Mouse (Mus musculus): ENCODE measurements around the gene Osbpl10. TPM values are rescaled to one million over a fixed set of nuclear protein-coding genes. Genes with fewer than 3 reads are reported as not detected.

The Osbpl10 gene
- total and polyA plus RNA-seq, 3 experiments, result 0.19 TPM; not detected in 2

- no peak within 1 kb of the TSS for H3K4me2 ChIP-seq (ENCODE audit: insufficient read depth, low read depth, poor library complexity, severe bottlenecking)
- H3K36me3 ChIP-seq (replicated peaks in 1 of 2; ENCODE audit: control insufficient read depth in 1 of 2, insufficient read depth in 1 of 2, low read length in 1 of 2), result no peaks in the 10 kb centered on the region
- peaks cover 31% of the 10 kb centered on the region for H3K27me3 ChIP-seq (replicated peaks)
- H3K9ac ChIP-seq (ENCODE audit: insufficient read depth, low read depth), result no peak within 1 kb of the TSS
- no peak for DNase-seq (ENCODE audit: extremely low read depth)
- peaks cover 4% of the 10 kb centered on the region for H3K9me3 ChIP-seq (replicated peaks; ENCODE audit: low read length)
- no peak within 1 kb of the TSS for H3K4me3 ChIP-seq (replicated peaks in 1 of 3; ENCODE audit: low read depth in 2 of 3, low read length in 2 of 3, poor library complexity in 1 of 3)
- H3K27ac ChIP-seq (ENCODE audit: insufficient read depth, low read depth), result no peak within 1 kb of the TSS
- dilution Hi-C loops (cut with MboI; ENCODE audit: extremely low pct_ligation_motif_present, extremely low pct_unique_long_range_greater_than_20kb, low sequenced_read_pairs) (no loop called here), in situ Hi-C loops (cut with MboI; ENCODE audit: low pct_ligation_motif_present, low pct_unique_long_range_greater_than_20kb, low sequenced_read_pairs) (no loop called here)
- H3K79me2 ChIP-seq (replicated peaks; ENCODE audit: control insufficient read depth, extremely low read depth, insufficient read depth, poor library complexity, severe bottlenecking), result no peaks in the 10 kb centered on the region
- peaks cover 1 to 4% of the 10 kb centered on the region in 2 experiments; a peak in 3 of 4 replicates for H3K4me1 ChIP-seq (ENCODE audit: control insufficient read depth in 1 of 2, insufficient read depth in 2 of 2)
- TF ChIP-seq MEF2A (IDR thresholded peaks at IDR 0.05; ENCODE audit: borderline replicate concordance, low read depth, low read length) (no peak), NRF1 (IDR thresholded peaks at IDR 0.05; ENCODE audit: low read depth, low read length) (no peak), POLR2A (IDR thresholded peaks at IDR 0.05; ENCODE audit: low read depth, low read length) (no peak), PAX5 (IDR thresholded peaks at IDR 0.05; ENCODE audit: low read length) (no peak), GABPA (IDR thresholded peaks at IDR 0.05; ENCODE audit: insufficient replicate concordance, low read depth, low read length) (no peak), EP300 (IDR thresholded peaks at IDR 0.05; ENCODE audit: low read length) (no peak), UBTF (IDR thresholded peaks at IDR 0.05; ENCODE audit: low read depth, low read length) (no peak), MYC (IDR thresholded peaks at IDR 0.05; ENCODE audit: low read depth, low read length) (no peak), SIN3A (IDR thresholded peaks at IDR 0.05; ENCODE audit: low read length) (no peak), HCFC1 (IDR thresholded peaks at IDR 0.05; ENCODE audit: low read depth, low read length) (no peak), USF2 (conservative IDR thresholded peaks at IDR 0.05; ENCODE audit: low read depth, low read length) (no peak), E2F4 (IDR thresholded peaks at IDR 0.05; ENCODE audit: insufficient replicate concordance, low read depth, low read length) (no peak), TCF12 (IDR thresholded peaks at IDR 0.05; ENCODE audit: low read depth, low read length) (no peak), KAT2A (IDR thresholded peaks at IDR 0.05; ENCODE audit: insufficient replicate concordance, low read length) (no peak), CHD2 (IDR thresholded peaks at IDR 0.05; ENCODE audit: low read length) (no peak), ZC3H11A (IDR thresholded peaks at IDR 0.05; ENCODE audit: low read depth, low read length) (no peak), RAD21 (IDR thresholded peaks at IDR 0.05; ENCODE audit: low read depth, low read length) (no peak), ELF1 (IDR thresholded peaks at IDR 0.05; ENCODE audit: low read depth, low read length) (no peak)
Observed at GRCm38 (mm10) chr9:114982689-114983360, 4.5 kb downstream of the Osbpl10 start, which contains the start of gene Rps27rt. Gene Rps27rt (minus strand): TSS chr9:114982739.

GRCm38 (mm10) chr9:114985741-114986140, 7.4 kb downstream of the Osbpl10 start:
- H3K4me1 ChIP-seq (ENCODE audit: control insufficient read depth in 1 of 2, insufficient read depth in 2 of 2), result peaks cover 0 to 4% of the 10 kb centered on the region in 2 experiments; a peak in 1 of 4 replicates
- peaks cover 4% of the 10 kb centered on the region for H3K27me3 ChIP-seq (replicated peaks)
- H3K9me3 ChIP-seq (replicated peaks; ENCODE audit: low read length), result no peaks in the 10 kb centered on the region
- dilution Hi-C loops (cut with MboI; ENCODE audit: extremely low pct_ligation_motif_present, extremely low pct_unique_long_range_greater_than_20kb, low sequenced_read_pairs) (no loop called here), in situ Hi-C loops (cut with MboI; ENCODE audit: low pct_ligation_motif_present, low pct_unique_long_range_greater_than_20kb, low sequenced_read_pairs) (no loop called here)
- DNase-seq (ENCODE audit: extremely low read depth), result peak; percentile 3
- H3K36me3 ChIP-seq (replicated peaks in 1 of 2; ENCODE audit: control insufficient read depth in 1 of 2, insufficient read depth in 1 of 2, low read length in 1 of 2), result no peaks in the 10 kb centered on the region
- no peak overlapping the region for H3K9ac ChIP-seq (ENCODE audit: insufficient read depth, low read depth)
- TF ChIP-seq NELFE (IDR thresholded peaks at IDR 0.05; ENCODE audit: low read depth, low read length) (no peak), EP300 (IDR thresholded peaks at IDR 0.05; ENCODE audit: low read length) (no peak), TCF12 (IDR thresholded peaks at IDR 0.05; ENCODE audit: low read depth, low read length) (no peak), SMC3 (IDR thresholded peaks at IDR 0.05; ENCODE audit: low read depth, low read length) (no peak), RCOR1 (conservative IDR thresholded peaks at IDR 0.05; ENCODE audit: low read depth, low read length) (no peak), GABPA (IDR thresholded peaks at IDR 0.05; ENCODE audit: insufficient replicate concordance, low read depth, low read length) (no peak), PAX5 (IDR thresholded peaks at IDR 0.05; ENCODE audit: low read length) (no peak), NRF1 (IDR thresholded peaks at IDR 0.05; ENCODE audit: low read depth, low read length) (no peak), ZMIZ1 (IDR thresholded peaks at IDR 0.05; ENCODE audit: low read depth, low read length) (no peak), RAD21 (IDR thresholded peaks at IDR 0.05; ENCODE audit: low read depth, low read length) (no peak), ZKSCAN1 (IDR thresholded peaks at IDR 0.05; ENCODE audit: borderline replicate concordance, low read depth, low read length) (no peak), MAFK (IDR thresholded peaks at IDR 0.05; ENCODE audit: insufficient replicate concordance, low read length) (no peak), USF1 (IDR thresholded peaks at IDR 0.05; ENCODE audit: low read depth, low read length) (no peak), ZNF384 (IDR thresholded peaks at IDR 0.05; ENCODE audit: low read depth, low read length) (no peak), IRF4 (IDR thresholded peaks at IDR 0.05; ENCODE audit: low read depth, low read length) (no peak), CHD2 (IDR thresholded peaks at IDR 0.05; ENCODE audit: low read length) (no peak)
- H3K4me2 ChIP-seq (ENCODE audit: insufficient read depth, low read depth, poor library complexity, severe bottlenecking), result no peak overlapping the region
- no peaks in the 10 kb centered on the region for H3K79me2 ChIP-seq (replicated peaks; ENCODE audit: control insufficient read depth, extremely low read depth, insufficient read depth, poor library complexity, severe bottlenecking)
- H3K27ac ChIP-seq (ENCODE audit: insufficient read depth, low read depth), result no peak overlapping the region
- no peak overlapping the region for H3K4me3 ChIP-seq (replicated peaks in 1 of 3; ENCODE audit: low read depth in 2 of 3, low read length in 2 of 3, poor library complexity in 1 of 3)

All from CH12.LX (cell line).